Mouse (Mus musculus) embryonic facial prominence, embryonic 13.5 days (tissue): ENCODE data around the gene Tbc1d15. TPM values are rescaled to one million over a fixed set of nuclear protein-coding genes. Genes with fewer than 3 reads are reported as not detected.

Experiments used
- polyA plus RNA-seq: library from polyadenylated mRNA; unstranded; fragments of >200 nt; fragmentation: Nextera tagmentation; extraction: Ambion mirVana; gene quantifications from 2 replicates; pipeline ENCODE4 v1.2.1, GENCODE M21; 2015

Gene Tbc1d15
- polyA plus RNA-seq, 1 experiment from 2014 or later = 57.0 TPM

Other genes with a start within 250 kb of the Tbc1d15 start
- 0.15 and 0.17 TPM in 2 replicates for gene Tph2, start 66.4 kb downstream of the Tbc1d15 start, polyA plus RNA-seq
- 4.3 and 6.0 TPM in 2 replicates for gene Rab21, start 64.1 kb upstream of the Tbc1d15 start, polyA plus RNA-seq
- gene Tmem19, start 111.0 kb upstream of the Tbc1d15 start, polyA plus RNA-seq = 25.6 and 27.3 TPM in 2 replicates
- 31.3 and 35.1 TPM in 2 replicates for gene Thap2, start 133.0 kb upstream of the Tbc1d15 start, polyA plus RNA-seq
- 23.3 and 23.8 TPM in 2 replicates for gene Zfc3h1, start 133.5 kb upstream of the Tbc1d15 start, polyA plus RNA-seq